Mouse (Mus musculus) granulocyte monocyte progenitor cell, adult 5-6 weeks (primary cell): ENCODE measurements at regions not wholly inside any gene's neighbourhood (a gene's known extent, or its start where the extent isn't known, plus 50 kb on each side); places are given as distances from the start of the nearest gene placed in this dataset.
A peak's percentile ranks its signal among the peaks of the same experiment; 100 is the strongest.

Experiments
- ATAC-seq: replicated peaks from 2 replicates; pipeline ENCODE4 v1.8.0; 2016; ENCODE audit warnings: mild to moderate bottlenecking, moderate TSS enrichment, inconsistent platforms; ENCODE audit not compliant: poor library complexity, severe bottlenecking

- ATAC-seq: peak; percentile 85
Observed at GRCm38 (mm10) chr14:61971100-61972088, 321.0 kb upstream of the Rnaseh2b start.

- ATAC-seq: no peak
Observed at GRCm38 (mm10) chr14:61975301-61975732, 317.1 kb upstream of the Rnaseh2b start.

GRCm38 (mm10) chr14:61980581-61980980, 311.8 kb upstream of the Rnaseh2b start:
- ATAC-seq: no peak

- ATAC-seq: no peak
Observed at GRCm38 (mm10) chr14:61985575-61985974, 306.8 kb upstream of the Rnaseh2b start.

- no peak for ATAC-seq
Observed at GRCm38 (mm10) chr14:61986203-61986602, 306.2 kb upstream of the Rnaseh2b start.

GRCm38 (mm10) chr14:61995253-61995652, 297.1 kb upstream of the Rnaseh2b start:
- ATAC-seq: peak; percentile 50

- peak; percentile 79 for ATAC-seq
Observed at GRCm38 (mm10) chr14:61997736-61998135, 294.7 kb upstream of the Rnaseh2b start.

GRCm38 (mm10) chr14:61998259-61998658, 294.1 kb upstream of the Rnaseh2b start:
- ATAC-seq: peak; percentile 54

- ATAC-seq: peak; percentile 82
Observed at GRCm38 (mm10) chr14:62001481-62001949, 290.9 kb upstream of the Rnaseh2b start.

GRCm38 (mm10) chr14:62002131-62002530, 290.3 kb upstream of the Rnaseh2b start:
- ATAC-seq: no peak

GRCm38 (mm10) chr14:62003013-62003781, 289.2 kb upstream of the Rnaseh2b start:
- ATAC-seq: no peak

GRCm38 (mm10) chr14:62003797-62004196, 288.6 kb upstream of the Rnaseh2b start:
- no peak for ATAC-seq

GRCm38 (mm10) chr14:62008707-62009106, 283.7 kb upstream of the Rnaseh2b start:
- ATAC-seq: no peak

- peak; percentile 95 for ATAC-seq
Observed at GRCm38 (mm10) chr14:62018804-62019203, 273.6 kb upstream of the Rnaseh2b start.

GRCm38 (mm10) chr14:62020996-62021395, 271.4 kb upstream of the Rnaseh2b start:
- no peak for ATAC-seq

- no peak for ATAC-seq
Observed at GRCm38 (mm10) chr14:62022193-62022592, 270.2 kb upstream of the Rnaseh2b start.

GRCm38 (mm10) chr14:62023022-62023421, 269.4 kb upstream of the Rnaseh2b start:
- no peak for ATAC-seq

GRCm38 (mm10) chr14:62027751-62028279, 264.6 kb upstream of the Rnaseh2b start:
- ATAC-seq: no peak

- no peak for ATAC-seq
Observed at GRCm38 (mm10) chr14:62030059-62030458, 262.3 kb upstream of the Rnaseh2b start.

GRCm38 (mm10) chr14:62033661-62034060, 258.7 kb upstream of the Rnaseh2b start:
- ATAC-seq: no peak

GRCm38 (mm10) chr14:62034664-62035063, 257.7 kb upstream of the Rnaseh2b start:
- ATAC-seq: no peak; the same call in 1 of the 2 replicates
